Comparison of ENCODE assay signal across 18 mouse cellular contexts in genomic region chr2:60904141-60904540, GRCm38 (mm10). TPM values are rescaled to one million over a fixed set of nuclear protein-coding genes. Genes with fewer than 3 reads are reported as not detected.
DNase-seq lines count a peak whose midpoint lies in the region; ATAC-seq lines count a peak whose summit lies in the region.
"Had no signal": no experiment of that assay in that cellular context is flagged by ENCODE, and none has a peak within 500 bp of the region (broad histone marks: within the 10 kb centered on the region; RNA-seq: fewer than 3 reads in every experiment).

No protein-coding gene starts in this region.

- H3K9me3 ChIP-seq in kidney, embryonic 15.5 days (replicated peaks), result no peaks in the 10 kb centered on the region
- H3K9me3 ChIP-seq: forebrain, embryonic 10.5 days; heart, embryonic 15.5 days; hindbrain, embryonic 12.5 days; limb, embryonic 13.5 days; liver, embryonic 15.5 days had no signal

- peaks cover 29% of the 10 kb centered on the region for H3K4me1 ChIP-seq in kidney, embryonic 15.5 days

- H3K4me2 ChIP-seq in kidney, embryonic 15.5 days, result no peak overlapping the region
- H3K4me2 ChIP-seq: heart, embryonic 15.5 days; hindbrain, embryonic 12.5 days; limb, embryonic 13.5 days; liver, embryonic 15.5 days; midbrain, embryonic 11.5 days had no signal

- no peak overlapping the region for H3K27ac ChIP-seq in kidney, embryonic 15.5 days
- H3K27ac ChIP-seq: forebrain, embryonic 10.5 days; hindbrain, embryonic 12.5 days; limb, embryonic 13.5 days; liver, embryonic 15.5 days had no signal

- no peaks in the 10 kb centered on the region for H3K36me3 ChIP-seq in kidney, embryonic 15.5 days
- H3K36me3 ChIP-seq: forebrain, embryonic 10.5 days; heart, embryonic 15.5 days; hindbrain, embryonic 12.5 days; limb, embryonic 13.5 days; liver, embryonic 15.5 days had no signal

- peak; percentile 78 for DNase-seq in heart, adult 11 months
- no peak for DNase-seq in heart, adult 8-10 months (ENCODE audit: low spot score)
- peak; percentile 35 to 46 for DNase-seq in thymus, postnatal 36 days
- DNase-seq in left cerebral cortex, postnatal 4 days, result no peak
- DNase-seq: adrenal gland, postnatal 36 days; cerebellum, postnatal 10 days; kidney, adult 11 months; lung, postnatal 14 days had no signal

- ATAC-seq in activated CD4-positive, CD25-positive, alpha-beta regulatory T cell, adult 4 months, result peak; percentile 93
- peak; percentile 27; the same call in 1 of the 2 replicates for ATAC-seq in megakaryocyte progenitor cell, adult 5-6 weeks (replicated peaks; ENCODE audit: poor library complexity)
- no peak for ATAC-seq in erythroid progenitor cell, adult 5-6 weeks (replicated peaks; ENCODE audit: low FRiP score, poor library complexity, severe bottlenecking)
- no peak for ATAC-seq in kidney, embryonic 15.5 days (replicated peaks; ENCODE audit: low FRiP score)

- no peaks in the 10 kb centered on the region for H3K27me3 ChIP-seq in kidney, embryonic 15.5 days
- H3K27me3 ChIP-seq: heart, embryonic 15.5 days; hindbrain, embryonic 12.5 days; limb, embryonic 13.5 days; liver, embryonic 15.5 days had no signal

- intact Hi-C loops in left cerebral cortex, postnatal 4 days (cut with DNase I), result no loop called here

- no peak overlapping the region for H3K4me3 ChIP-seq in kidney, embryonic 15.5 days (replicated peaks)
- H3K4me3 ChIP-seq: forebrain, embryonic 10.5 days; heart, embryonic 15.5 days; hindbrain, embryonic 12.5 days; limb, embryonic 13.5 days; liver, embryonic 15.5 days had no signal

- H3K9ac ChIP-seq in kidney, embryonic 15.5 days, result no peak overlapping the region
- H3K9ac ChIP-seq: heart, embryonic 15.5 days; hindbrain, embryonic 12.5 days; limb, embryonic 13.5 days; liver, embryonic 15.5 days had no signal

- WGBS in kidney, embryonic 15.5 days, result 82% methylated on average over 5 of the region's 5 CpGs

RNA-seq across cellular contexts. Expression of gene Rbms1, which starts 58.9 kb away (rescaled TPM):
- 10 to 100 TPM; 32.4 to 42.9 (median 38.5) TPM for total RNA-seq in heart, adult 8-10 months (2022)
- 10 to 100 TPM; 15.3 to 29.9 TPM for polyA plus RNA-seq in activated CD4-positive, CD25-positive, alpha-beta regulatory T cell, adult 4 months (2017; shearing (Covaris generic))
- 29.3 and 31.5 TPM in 2 replicates for total RNA-seq in megakaryocyte progenitor cell, adult 5-6 weeks (2015)
- 24.5 and 28.2 TPM in 2 replicates for total RNA-seq in megakaryocyte progenitor cell, adult 5-6 weeks (2017)
- 14.4 and 17.2 TPM in 2 replicates for total RNA-seq in erythroid progenitor cell, adult 5-6 weeks (2015; ENCODE audit: low replicate concordance)
- 5.4 and 17.3 TPM in 2 replicates for total RNA-seq in erythroid progenitor cell, adult 5-6 weeks (2017; ENCODE audit: low replicate concordance)
- polyA plus RNA-seq in kidney, embryonic 15.5 days (2015; fragmentation: Nextera tagmentation; extraction: Ambion mirVana), result 109 and 117 TPM in 2 replicates
- total RNA-seq in left cerebral cortex, postnatal 4 days (2021), result 10 to 100 TPM; 36.7 to 51.8 TPM

Comparison
In these comparisons a context has a peak if more than half of its experiments do, and no peak if none do; other contexts are left out.
1. DNase-seq: peak in heart, adult 11 months (single experiment) and thymus, postnatal 36 days (2 of 2); none in heart, adult 8-10 months (single experiment) and left cerebral cortex, postnatal 4 days (single experiment).
2. ATAC-seq: peak in activated CD4-positive, CD25-positive, alpha-beta regulatory T cell, adult 4 months (single experiment) and megakaryocyte progenitor cell, adult 5-6 weeks (single experiment); none in erythroid progenitor cell, adult 5-6 weeks (single experiment) and kidney, embryonic 15.5 days (single experiment).